Mouse (Mus musculus) fat pad, adult 2 months (tissue): ENCODE measurements around the gene Kit.

Source experiments
- DNase-seq: peaks from one replicate; pipeline ENCODE4 v3.0.0-alpha.2; 2011; ENCODE audit warnings: low read depth, low spot score; ENCODE audit errors: extremely low read depth

The Kit gene

DNA sequence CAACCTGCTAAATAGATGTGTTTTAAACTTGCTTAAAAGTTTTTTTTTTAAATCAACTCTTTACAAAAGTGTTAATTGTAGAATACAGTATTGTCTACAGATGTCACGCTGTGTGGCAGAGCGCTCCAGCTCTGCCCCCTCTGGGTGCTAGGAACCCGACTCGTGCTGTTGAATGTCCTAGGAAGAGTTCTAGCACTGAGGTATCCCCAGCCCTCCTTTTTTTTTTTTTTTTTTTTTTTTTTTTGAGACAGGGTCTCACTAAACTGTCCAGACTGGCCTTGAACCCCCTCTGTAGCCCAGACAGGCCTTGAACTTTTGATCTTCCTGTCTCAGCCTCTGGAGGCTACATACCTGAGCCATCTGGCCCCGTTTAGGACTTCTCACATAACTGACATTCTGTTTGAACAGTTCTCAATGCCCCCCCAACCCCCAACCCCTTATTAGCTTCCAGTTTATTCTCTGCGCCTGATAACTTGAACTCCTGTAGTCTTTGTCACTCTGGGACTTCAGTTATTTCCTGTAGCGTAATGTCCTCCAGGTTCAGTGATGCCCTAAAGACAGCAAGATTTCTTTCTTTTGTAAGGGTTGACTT lies 130.0 kb downstream of the Kit start:
- no peak for DNase-seq

DNA sequence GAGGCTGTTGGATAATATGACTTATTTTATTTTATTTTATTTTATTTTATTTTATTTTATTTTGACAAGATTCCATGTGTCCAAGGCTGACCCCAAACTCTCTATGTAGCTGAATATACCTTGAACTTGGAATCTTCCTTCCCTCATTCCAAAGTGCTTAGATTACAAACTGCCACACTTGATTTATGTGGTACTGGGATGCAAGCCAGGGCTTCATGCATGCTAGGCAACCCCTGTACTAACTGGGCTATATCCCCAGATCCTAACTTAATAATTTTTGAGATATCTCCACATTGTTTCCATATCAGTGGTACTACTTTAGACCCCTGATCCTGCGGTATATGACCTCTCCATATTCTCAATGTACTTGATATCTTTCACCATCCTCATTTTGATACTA lies 130.7 kb downstream of the Kit start:
- no peak for DNase-seq
